Mouse (Mus musculus) small intestine, adult 10 weeks (tissue): Measurements from ENCODE around the gene Cuedc2. TPM values are rescaled to one million over a fixed set of nuclear protein-coding genes. Genes with fewer than 3 reads are reported as not detected.

Experiments used
- polyA plus RNA-seq: library from polyadenylated mRNA; stranded (reverse); fragments of 350-450 nt; fragmentation: Illumina TruSeq; extraction: RNeasy Lipid Tissue Mini Kit (QIAGEN cat#74804); gene quantifications from one replicate; pipeline ENCODE4 v1.2.3, GENCODE M21; 2014; ENCODE audit warnings: low replicate concordance

The Cuedc2 gene
- polyA plus RNA-seq = not detected

GRCm38 (mm10) chr19:46338331-46338936, at the start of gene Cuedc2:
Gene Cuedc2, minus strand, starts transcription at chr19:46338702.

DNA sequence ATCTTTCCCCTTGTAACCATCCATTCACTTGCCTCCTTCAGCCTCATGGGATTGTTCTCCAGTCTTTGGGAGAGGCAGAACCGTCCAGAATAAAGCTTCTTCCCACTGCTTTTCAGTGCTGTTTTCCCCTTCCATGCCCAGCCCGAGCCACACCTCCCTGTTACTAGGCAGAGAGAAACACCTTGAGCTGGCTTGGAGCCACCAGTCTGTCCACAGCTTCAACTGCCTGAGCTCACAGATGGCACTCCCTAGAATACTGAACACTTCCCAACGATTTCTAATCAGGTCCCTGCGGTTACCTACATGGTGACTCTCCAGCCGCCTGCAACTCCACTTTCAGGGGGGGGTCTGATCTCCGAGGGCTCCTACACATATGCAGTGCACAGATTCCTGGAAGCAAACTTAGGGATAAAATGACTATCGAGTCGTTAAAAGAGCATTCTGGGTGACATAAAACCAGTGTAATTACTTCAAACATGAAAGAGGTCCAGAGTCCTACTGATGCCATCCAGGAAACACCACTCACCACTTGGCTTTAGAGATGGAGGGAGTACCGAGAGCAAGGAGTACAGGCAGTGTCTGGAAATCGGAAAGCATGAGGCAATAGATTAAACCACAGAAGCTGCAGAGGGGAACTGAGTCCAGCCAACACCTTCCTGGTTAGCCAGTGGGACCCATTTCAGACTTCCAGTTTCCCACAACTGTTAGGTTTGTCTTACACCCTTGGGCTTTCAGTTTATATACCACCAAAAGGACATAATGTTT, 11.8 kb upstream of the Cuedc2 start, which contains the start of gene 2310034G01Rik:
TSS of gene 2310034G01Rik (minus strand) at position 135 of the 765 bp plus-strand sequence.

DNA sequence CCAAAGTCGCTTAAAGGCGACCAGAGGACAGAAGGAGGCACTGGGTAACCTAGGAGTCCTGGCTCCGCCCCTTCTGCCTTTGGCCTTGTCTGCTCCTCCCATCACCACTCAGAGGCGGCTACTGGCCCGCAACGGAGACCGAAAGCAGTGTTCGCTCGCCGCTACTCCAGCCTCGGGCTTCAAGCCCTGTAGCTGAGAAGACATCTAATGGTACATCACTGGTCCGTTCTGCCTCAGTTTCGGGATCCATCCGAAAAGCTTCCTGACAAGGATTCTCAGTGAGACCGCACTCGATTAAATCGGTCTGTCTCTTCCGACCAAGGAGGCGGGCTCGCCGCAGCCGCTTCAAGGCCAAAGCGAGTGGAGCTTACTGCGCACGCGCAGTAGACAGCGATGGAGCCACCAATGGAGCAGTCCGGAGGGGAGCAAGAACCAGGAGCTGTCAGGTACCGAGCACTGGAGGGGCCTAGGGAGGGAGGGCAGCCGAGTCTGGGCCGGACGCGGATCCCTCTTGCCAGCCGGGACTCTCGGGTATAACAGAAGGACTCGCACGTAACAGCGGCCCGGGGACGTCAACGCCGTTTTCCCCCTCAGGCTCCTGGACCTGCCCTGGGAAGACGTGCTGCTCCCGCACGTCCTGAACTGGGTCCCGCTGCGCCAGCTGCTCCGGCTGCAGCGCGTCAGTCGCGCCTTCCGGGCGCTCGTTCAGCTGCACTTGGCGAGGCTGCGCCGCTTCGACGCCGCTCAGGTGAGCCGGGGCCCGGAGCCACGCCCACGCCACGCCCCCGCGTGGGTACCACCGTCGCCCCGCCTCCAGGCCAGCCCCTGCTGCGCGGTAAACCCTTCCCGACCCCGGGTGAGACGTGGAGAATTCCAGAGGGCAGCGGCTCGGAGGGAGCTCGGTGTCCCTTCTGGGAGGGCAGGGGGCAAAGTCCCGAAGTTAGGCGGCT, 10.1 kb downstream of the Cuedc2 start, which contains the start of gene Fbxl15:
TSS of gene Fbxl15 (plus strand) at position 104 of the 950 bp plus-strand sequence.

GRCm38 (mm10) chr19:46326756-46327305, 11.7 kb downstream of the Cuedc2 start, which contains the start of gene Psd:
Gene Psd, minus strand, starts transcription at chr19:46327156.

DNA sequence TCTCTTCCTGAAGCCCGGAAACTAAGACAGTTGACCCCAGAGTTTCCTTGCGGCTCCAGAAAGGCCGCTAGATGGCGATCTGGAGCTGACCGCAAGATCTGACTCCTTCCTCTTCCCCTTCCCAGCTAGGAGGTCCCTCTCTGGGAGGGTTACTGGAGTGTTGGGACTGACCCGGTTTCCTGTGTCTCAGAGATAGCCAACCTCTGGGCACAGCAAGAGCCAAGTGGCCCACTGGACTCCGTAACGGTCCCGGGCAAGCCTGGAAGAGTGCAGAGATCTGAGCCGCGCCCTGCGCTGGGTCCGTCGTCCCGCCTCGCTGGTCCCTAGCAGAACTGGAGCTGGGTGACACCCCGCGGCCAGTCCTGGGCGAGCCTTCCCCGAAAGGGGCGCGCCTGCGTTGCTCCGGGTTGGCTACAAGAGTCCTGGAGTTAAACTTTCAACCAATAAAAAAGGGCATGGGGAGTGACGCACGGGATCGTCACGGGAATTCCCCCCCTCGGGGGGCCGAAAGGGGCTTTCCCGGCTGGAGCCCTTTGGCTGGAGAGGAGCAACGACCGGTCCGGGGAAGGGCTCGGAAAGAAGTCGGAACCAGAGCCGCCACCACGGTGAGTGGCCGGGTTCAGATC, 34.2 kb downstream of the Cuedc2 start, which contains the start of gene Nfkb2:
TSS of gene Nfkb2 (plus strand) at position 105 of the 626 bp plus-strand sequence.

Other genes starting within 250 kb of the Cuedc2 start
- gene Elovl3, start 206.8 kb downstream of the Cuedc2 start, polyA plus RNA-seq = not detected
- not detected for gene Pitx3, start 190.4 kb downstream of the Cuedc2 start, polyA plus RNA-seq
- 26.1 TPM for gene Gbf1, start 186.2 kb downstream of the Cuedc2 start, polyA plus RNA-seq
- 0.26 TPM for gene Nfkb2, start 34.4 kb downstream of the Cuedc2 start, polyA plus RNA-seq
- gene Psd, start 11.5 kb downstream of the Cuedc2 start, polyA plus RNA-seq = 0.37 TPM
- gene Fbxl15, start 10.5 kb downstream of the Cuedc2 start, polyA plus RNA-seq = not detected
- gene Mfsd13a, start 2.4 kb upstream of the Cuedc2 start, polyA plus RNA-seq = 0.19 TPM
- gene 2310034G01Rik, start 11.6 kb upstream of the Cuedc2 start, polyA plus RNA-seq = 1.2 TPM
- gene Actr1a, start 57.0 kb upstream of the Cuedc2 start, polyA plus RNA-seq = 41.6 TPM
- gene Sufu, start 58.2 kb upstream of the Cuedc2 start, polyA plus RNA-seq = 1.6 TPM
- gene Trim8, start 163.0 kb upstream of the Cuedc2 start, polyA plus RNA-seq = 2.9 TPM
- 16.4 TPM for gene Arl3, start 234.5 kb upstream of the Cuedc2 start, polyA plus RNA-seq
- gene Sfxn2, start 234.7 kb upstream of the Cuedc2 start, polyA plus RNA-seq = 4.2 TPM